In the genomic region with DNA sequence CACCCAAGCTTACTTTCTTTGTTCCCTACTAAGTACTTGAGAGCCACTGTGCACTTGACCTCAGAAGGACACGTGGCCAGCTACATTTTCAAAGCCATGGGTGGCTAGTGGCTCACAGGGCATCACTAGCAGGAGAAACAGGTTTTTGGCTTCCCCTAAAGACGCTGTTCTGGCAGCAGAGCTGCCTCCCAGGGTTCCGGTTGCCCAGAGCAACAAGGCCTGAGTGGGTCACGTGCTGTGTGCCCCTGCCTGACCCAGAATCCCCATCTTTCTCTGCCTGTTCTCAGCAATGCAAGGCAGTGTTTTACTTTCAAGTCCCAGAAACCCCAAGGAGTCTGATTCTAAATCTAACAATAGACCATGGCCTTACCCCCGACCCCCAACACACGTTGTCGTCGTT, we compare ENCODE assay signal across 9 mouse cellular contexts.
A peak's percentile ranks its signal among the peaks of the same experiment; 100 is the strongest.
DNase-seq lines count a peak whose midpoint lies in the region; ATAC-seq lines count a peak whose summit lies in the region.
"Had no signal": no experiment of that assay in that cellular context is flagged by ENCODE, and none has a peak within 500 bp of the region (broad histone marks: within the 10 kb centered on the region; RNA-seq: fewer than 3 reads in every experiment).

No protein-coding gene starts in this region.

- peaks cover 16% of the 10 kb centered on the region for H3K4me1 ChIP-seq in forebrain, embryonic 16.5 days (replicated peaks; ENCODE audit: control insufficient read depth, insufficient read depth, low read length)
- peaks cover 17% of the 10 kb centered on the region for H3K4me1 ChIP-seq in midbrain, embryonic 14.5 days (ENCODE audit: control insufficient read depth, insufficient read depth, low read length)

- peak overlapping the region; percentile 46; the same call in 1 of the 2 replicates for H3K27ac ChIP-seq in forebrain, embryonic 16.5 days (ENCODE audit: low read length)
- peak overlapping the region; percentile 41; the same call in 1 of the 2 replicates for H3K27ac ChIP-seq in midbrain, embryonic 14.5 days (replicated peaks; ENCODE audit: low read depth, low read length)
- H3K27ac ChIP-seq: liver, embryonic 14.5 days had no signal

- H3K9ac ChIP-seq in forebrain, embryonic 16.5 days (replicated peaks; ENCODE audit: low read depth, low read length) = no peak overlapping the region
- no peak overlapping the region; the same call in 1 of the 2 replicates for H3K9ac ChIP-seq in midbrain, embryonic 14.5 days (replicated peaks; ENCODE audit: low read length)
- H3K9ac ChIP-seq: liver, embryonic 14.5 days had no signal

- no peak overlapping the region for H3K4me3 ChIP-seq in forebrain, embryonic 16.5 days (replicated peaks; ENCODE audit: low read length)
- H3K4me3 ChIP-seq in midbrain, embryonic 14.5 days (replicated peaks; ENCODE audit: low read depth, low read length) = no peak overlapping the region
- H3K4me3 ChIP-seq: erythroblast, embryonic 14.5 days had no signal

- H3K4me2 ChIP-seq in forebrain, embryonic 16.5 days (ENCODE audit: low read length) = no peak overlapping the region
- no peak overlapping the region for H3K4me2 ChIP-seq in midbrain, embryonic 14.5 days (ENCODE audit: low read length)

- no peaks in the 10 kb centered on the region for H3K9me3 ChIP-seq in forebrain, embryonic 16.5 days (ENCODE audit: control insufficient read depth, low read length)
- H3K9me3 ChIP-seq in midbrain, embryonic 14.5 days (ENCODE audit: control insufficient read depth, low read length) = no peaks in the 10 kb centered on the region

- peak; percentile 93 for DNase-seq in brain, adult 2 months (ENCODE audit: low read depth, low spot score)
- peak; percentile 68 for DNase-seq in cerebellum, adult 8-10 months
- DNase-seq in midbrain, embryonic 14.5 days = peak; percentile 68
- no peak for DNase-seq in T-cell, adult 2 months (ENCODE audit: low spot score)

- ATAC-seq in forebrain, embryonic 16.5 days = peak; percentile 84
- no peak for ATAC-seq in midbrain, embryonic 14.5 days (ENCODE audit: low FRiP score, low TSS enrichment)
- no peak for ATAC-seq in erythroblast, adult 5-6 weeks (replicated peaks; ENCODE audit: low FRiP score, poor library complexity, severe bottlenecking)
- ATAC-seq in inflammation-experienced regulatory T-cells, adult 6 months = no peak

- 17% methylated on average over 8 of the region's 8 CpGs for WGBS in forebrain, embryonic 16.5 days
- WGBS in midbrain, embryonic 14.5 days = 21% methylated on average over 8 of the region's 8 CpGs

- no peaks in the 10 kb centered on the region for H3K27me3 ChIP-seq in forebrain, embryonic 16.5 days (replicated peaks; ENCODE audit: control insufficient read depth, insufficient read depth, low read length)
- H3K27me3 ChIP-seq in midbrain, embryonic 14.5 days (ENCODE audit: control insufficient read depth, insufficient read depth, low read length) = no peaks in the 10 kb centered on the region

- H3K36me3 ChIP-seq in forebrain, embryonic 16.5 days (ENCODE audit: control insufficient read depth, insufficient read depth) = no peaks in the 10 kb centered on the region
- no peaks in the 10 kb centered on the region for H3K36me3 ChIP-seq in midbrain, embryonic 14.5 days (ENCODE audit: control insufficient read depth, insufficient read depth, low read length)
